Mouse (Mus musculus): ENCODE measurements around the gene Slirp.

Gene Slirp

GRCm38 (mm10) chr12:87443700-87444122 is at the start of gene Slirp, which contains the start of gene Alkbh1:
Slirp (plus strand) TSS chr12:87443896.
Alkbh1 (minus strand) TSS chr12:87444017.
- peak; percentile 91 for DNase-seq (ENCODE audit: low read depth, low spot score)

GRCm38 (mm10) chr12:87394316-87394715 is 49.4 kb upstream of the Slirp start:
- no peak for DNase-seq (ENCODE audit: low read depth, low spot score)

- no peak for DNase-seq (ENCODE audit: low read depth, low spot score)
These were observed 46.6 kb upstream of the Slirp start for GRCm38 (mm10) chr12:87397126-87397525.

- DNase-seq (ENCODE audit: low read depth, low spot score) = no peak
These were observed 45.8 kb upstream of the Slirp start for GRCm38 (mm10) chr12:87397811-87398417.

- DNase-seq (ENCODE audit: low read depth, low spot score) = no peak
These were observed 44.4 kb upstream of the Slirp start for GRCm38 (mm10) chr12:87399119-87399819.

GRCm38 (mm10) chr12:87401883-87402282 is 41.8 kb upstream of the Slirp start:
- DNase-seq (ENCODE audit: low read depth, low spot score) = no peak

GRCm38 (mm10) chr12:87405165-87405564 is 38.5 kb upstream of the Slirp start:
- no peak for DNase-seq (ENCODE audit: low read depth, low spot score)

GRCm38 (mm10) chr12:87405721-87406120 is 38.0 kb upstream of the Slirp start:
- DNase-seq (ENCODE audit: low read depth, low spot score) = no peak

- DNase-seq (ENCODE audit: low read depth, low spot score) = no peak
These were observed 35.7 kb upstream of the Slirp start for GRCm38 (mm10) chr12:87407869-87408605.

GRCm38 (mm10) chr12:87409123-87409522 is 34.6 kb upstream of the Slirp start:
- no peak for DNase-seq (ENCODE audit: low read depth, low spot score)

- no peak for DNase-seq (ENCODE audit: low read depth, low spot score)
These were observed 32.7 kb upstream of the Slirp start for GRCm38 (mm10) chr12:87410999-87411398.

GRCm38 (mm10) chr12:87413179-87413790 is 30.4 kb upstream of the Slirp start:
- no peak for DNase-seq (ENCODE audit: low read depth, low spot score)

- DNase-seq (ENCODE audit: low read depth, low spot score) = no peak
These were observed 28.3 kb upstream of the Slirp start for GRCm38 (mm10) chr12:87415358-87415757.

- DNase-seq (ENCODE audit: low read depth, low spot score) = no peak
These were observed 27.0 kb upstream of the Slirp start for GRCm38 (mm10) chr12:87416690-87417089.

GRCm38 (mm10) chr12:87418921-87419320 is 24.8 kb upstream of the Slirp start:
- DNase-seq (ENCODE audit: low read depth, low spot score) = peak; percentile 43

GRCm38 (mm10) chr12:87419974-87420485 is 23.7 kb upstream of the Slirp start:
- no peak for DNase-seq (ENCODE audit: low read depth, low spot score)

GRCm38 (mm10) chr12:87421708-87422507 is 21.8 kb upstream of the Slirp start:
- DNase-seq (ENCODE audit: low read depth, low spot score) = no peak

GRCm38 (mm10) chr12:87423700-87424099 is 20.0 kb upstream of the Slirp start:
- no peak for DNase-seq (ENCODE audit: low read depth, low spot score)

GRCm38 (mm10) chr12:87424516-87424915 is 19.2 kb upstream of the Slirp start:
- no peak for DNase-seq (ENCODE audit: low read depth, low spot score)

GRCm38 (mm10) chr12:87426354-87427031 is 17.2 kb upstream of the Slirp start:
- DNase-seq (ENCODE audit: low read depth, low spot score) = no peak
